Mouse (Mus musculus): ENCODE results near the gene Gsg1l2. TPM values are rescaled to one million over a fixed set of nuclear protein-coding genes. Genes with fewer than 3 reads are reported as not detected.

Gene Gsg1l2
- polyA plus RNA-seq, 1 experiment: not detected

DNA sequence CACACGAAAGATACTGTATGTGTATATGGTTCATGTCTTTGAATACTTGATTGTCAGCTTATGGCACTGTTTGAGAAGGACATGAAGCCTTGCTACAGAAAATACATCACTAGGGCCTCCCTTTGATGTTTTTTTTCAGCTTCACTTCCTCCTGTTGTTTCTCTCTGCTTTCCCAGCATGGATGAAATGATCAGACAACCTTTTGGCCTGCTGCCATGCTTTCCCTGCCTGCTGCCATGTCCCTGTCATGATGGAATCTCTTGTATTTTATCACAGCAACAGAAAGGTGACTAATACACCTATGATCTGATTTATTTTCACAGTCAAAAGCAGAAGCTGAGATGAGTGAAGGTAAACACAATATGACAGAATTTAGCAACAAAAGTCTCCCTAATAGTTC is 40.7 kb upstream of the Gsg1l2 start:
- no peak overlapping the region for H3ac ChIP-seq (ENCODE audit: control insufficient read depth, insufficient read length)
- H3K4me3 ChIP-seq: no peak overlapping the region
- H3K4me2 ChIP-seq (ENCODE audit: low read depth): no peak overlapping the region
- no peaks in the 10 kb centered on the region for H3K27me3 ChIP-seq (ENCODE audit: control insufficient read depth, insufficient read depth, insufficient read length)
- H3K36me3 ChIP-seq (ENCODE audit: control insufficient read depth, insufficient read depth): no peaks in the 10 kb centered on the region
- H3K79me2 ChIP-seq (ENCODE audit: control insufficient read depth, insufficient read depth): no peaks in the 10 kb centered on the region
- no peak for TF ChIP-seq POLR2A (IDR thresholded peaks at IDR 0.05; ENCODE audit: insufficient read length, low read depth)

GRCm38 (mm10) chr11:67734597-67734996 is 39.8 kb upstream of the Gsg1l2 start:
- Histone ChIP-seq H3ac (ENCODE audit: control insufficient read depth, insufficient read length) (no peak overlapping the region), H3K27me3 (ENCODE audit: control insufficient read depth, insufficient read depth, insufficient read length) (no peaks in the 10 kb centered on the region), H3K79me2 (ENCODE audit: control insufficient read depth, insufficient read depth) (no peaks in the 10 kb centered on the region), H3K4me3 (no peak overlapping the region), H3K4me2 (ENCODE audit: low read depth) (no peak overlapping the region), H3K36me3 (ENCODE audit: control insufficient read depth, insufficient read depth) (no peaks in the 10 kb centered on the region)
- no peak for TF ChIP-seq USF1 (IDR thresholded peaks at IDR 0.05; ENCODE audit: low read depth)
- no peak for TF ChIP-seq MYOD1 (IDR thresholded peaks at IDR 0.05; ENCODE audit: control insufficient read depth in 1 of 3, insufficient read length in 2 of 3, low read depth in 2 of 3)
- no peak for TF ChIP-seq TCF3 (IDR thresholded peaks at IDR 0.05; ENCODE audit: insufficient read length, low read depth)
- TF ChIP-seq REST (IDR thresholded peaks at IDR 0.05; ENCODE audit: insufficient read depth, insufficient read length): no peak

- Histone ChIP-seq H3K4me2 (ENCODE audit: low read depth) (no peak overlapping the region), H3K36me3 (ENCODE audit: control insufficient read depth, insufficient read depth) (no peaks in the 10 kb centered on the region), H3K27me3 (ENCODE audit: control insufficient read depth, insufficient read depth, insufficient read length) (no peaks in the 10 kb centered on the region), H3ac (ENCODE audit: control insufficient read depth, insufficient read length) (no peak overlapping the region), H3K4me3 (no peak overlapping the region), H3K79me2 (ENCODE audit: control insufficient read depth, insufficient read depth) (no peaks in the 10 kb centered on the region)
- TF ChIP-seq TCF12 (IDR thresholded peaks at IDR 0.05; ENCODE audit: insufficient read depth, poor library complexity, severe bottlenecking): no peak
- TF ChIP-seq CEBPB (IDR thresholded peaks at IDR 0.05; ENCODE audit: insufficient read depth, poor library complexity, severe bottlenecking): no peak
- TF ChIP-seq MAX (IDR thresholded peaks at IDR 0.05; ENCODE audit: low read depth): no peak
- no peak for TF ChIP-seq SRF (IDR thresholded peaks at IDR 0.05; ENCODE audit: control insufficient read depth, insufficient read length, low read depth)
- no peak for TF ChIP-seq MYOG (IDR thresholded peaks at IDR 0.05; ENCODE audit: control insufficient read depth in 1 of 3, insufficient read depth in 1 of 3, insufficient read length in 2 of 3, low read depth in 2 of 3)
- TF ChIP-seq TCF3 (IDR thresholded peaks at IDR 0.05; ENCODE audit: insufficient read length, low read depth): no peak
- no peak for TF ChIP-seq USF1 (IDR thresholded peaks at IDR 0.05; ENCODE audit: low read depth)
- TF ChIP-seq MYOD1 (IDR thresholded peaks at IDR 0.05; ENCODE audit: control insufficient read depth in 1 of 3, insufficient read length in 2 of 3, low read depth in 2 of 3): no peak
- TF ChIP-seq POLR2AphosphoS2 (IDR thresholded peaks at IDR 0.05; ENCODE audit: insufficient read length, low read depth): no peak
- TF ChIP-seq E2F4 (IDR thresholded peaks at IDR 0.05; ENCODE audit: insufficient read depth): no peak
- TF ChIP-seq POLR2A (IDR thresholded peaks at IDR 0.05; ENCODE audit: insufficient read length, low read depth): no peak
- no peak for TF ChIP-seq REST (IDR thresholded peaks at IDR 0.05; ENCODE audit: insufficient read depth, insufficient read length)
Observed at GRCm38 (mm10) chr11:67738345-67738744, 36.1 kb upstream of the Gsg1l2 start.

- H3K27me3 ChIP-seq (ENCODE audit: control insufficient read depth, insufficient read depth, insufficient read length): no peaks in the 10 kb centered on the region
- no peaks in the 10 kb centered on the region for H3K36me3 ChIP-seq (ENCODE audit: control insufficient read depth, insufficient read depth)
- H3ac ChIP-seq (ENCODE audit: control insufficient read depth, insufficient read length): no peak overlapping the region
- no peak overlapping the region for H3K4me3 ChIP-seq
- H3K79me2 ChIP-seq (ENCODE audit: control insufficient read depth, insufficient read depth): no peaks in the 10 kb centered on the region
- H3K4me2 ChIP-seq (ENCODE audit: low read depth): no peak overlapping the region
- no peak for TF ChIP-seq MYOD1 (IDR thresholded peaks at IDR 0.05; ENCODE audit: control insufficient read depth in 1 of 3, insufficient read length in 2 of 3, low read depth in 2 of 3)
- no peak for TF ChIP-seq REST (IDR thresholded peaks at IDR 0.05; ENCODE audit: insufficient read depth, insufficient read length)
- TF ChIP-seq CEBPB (IDR thresholded peaks at IDR 0.05; ENCODE audit: insufficient read depth, poor library complexity, severe bottlenecking): no peak
- no peak for TF ChIP-seq USF1 (IDR thresholded peaks at IDR 0.05; ENCODE audit: low read depth)
- TF ChIP-seq MYOG (IDR thresholded peaks at IDR 0.05; ENCODE audit: control insufficient read depth in 1 of 3, insufficient read depth in 1 of 3, insufficient read length in 2 of 3, low read depth in 2 of 3): no peak
- no peak for TF ChIP-seq POLR2A (IDR thresholded peaks at IDR 0.05; ENCODE audit: insufficient read length, low read depth)
Observed at GRCm38 (mm10) chr11:67738846-67739490, 35.4 kb upstream of the Gsg1l2 start.

GRCm38 (mm10) chr11:67741569-67741968 is 32.8 kb upstream of the Gsg1l2 start:
- Histone ChIP-seq H3K27me3 (ENCODE audit: control insufficient read depth, insufficient read depth, insufficient read length) (peaks cover 14% of the 10 kb centered on the region), H3ac (ENCODE audit: control insufficient read depth, insufficient read length) (no peak overlapping the region), H3K4me3 (no peak overlapping the region), H3K4me2 (ENCODE audit: low read depth) (no peak overlapping the region), H3K36me3 (ENCODE audit: control insufficient read depth, insufficient read depth) (no peaks in the 10 kb centered on the region), H3K79me2 (ENCODE audit: control insufficient read depth, insufficient read depth) (no peaks in the 10 kb centered on the region)
- TF ChIP-seq TCF3 (IDR thresholded peaks at IDR 0.05; ENCODE audit: insufficient read length, low read depth) (no peak), POLR2AphosphoS2 (IDR thresholded peaks at IDR 0.05; ENCODE audit: insufficient read length, low read depth) (no peak), SRF (IDR thresholded peaks at IDR 0.05; ENCODE audit: control insufficient read depth, insufficient read length, low read depth) (no peak), MYOD1 (IDR thresholded peaks at IDR 0.05; ENCODE audit: control insufficient read depth in 1 of 3, insufficient read length in 2 of 3, low read depth in 2 of 3) (no peak), TCF12 (IDR thresholded peaks at IDR 0.05; ENCODE audit: insufficient read depth, poor library complexity, severe bottlenecking) (no peak), MYOG (IDR thresholded peaks at IDR 0.05; ENCODE audit: control insufficient read depth in 1 of 3, insufficient read depth in 1 of 3, insufficient read length in 2 of 3, low read depth in 2 of 3) (no peak), USF1 (IDR thresholded peaks at IDR 0.05; ENCODE audit: low read depth) (no peak), CEBPB (IDR thresholded peaks at IDR 0.05; ENCODE audit: insufficient read depth, poor library complexity, severe bottlenecking) (no peak), POLR2A (IDR thresholded peaks at IDR 0.05; ENCODE audit: insufficient read length, low read depth) (no peak), MAX (IDR thresholded peaks at IDR 0.05; ENCODE audit: low read depth) (no peak), E2F4 (IDR thresholded peaks at IDR 0.05; ENCODE audit: insufficient read depth) (no peak), REST (IDR thresholded peaks at IDR 0.05; ENCODE audit: insufficient read depth, insufficient read length) (no peak)

Measured in myocyte (in vitro differentiated cells).